Comparison of ENCODE assay signal across 27 mouse cellular contexts in genomic region chr1:64134439-64134838, GRCm38 (mm10). TPM values are rescaled to one million over a fixed set of nuclear protein-coding genes. Genes with fewer than 3 reads are reported as not detected.
DNase-seq lines count a peak whose midpoint lies in the region; ATAC-seq and TF ChIP-seq lines count a peak whose summit lies in the region.
"Had no signal": no experiment of that assay in that cellular context is flagged by ENCODE, and none has a peak within 500 bp of the region (broad histone marks: within the 10 kb centered on the region; RNA-seq: fewer than 3 reads in every experiment).

No protein-coding gene starts in this region.

- intact Hi-C loops in heart, postnatal 10 days (cut with DNase I) = no loop called here
- intact Hi-C loops in heart, postnatal 14 days (cut with DNase I) = no loop called here

- H3K4me3 ChIP-seq in heart, postnatal 0 days (ENCODE audit: low read depth, low read length) = no peak overlapping the region
- H3K4me3 ChIP-seq: embryonic facial prominence, embryonic 10.5 days; embryonic facial prominence, embryonic 12.5 days; forebrain, embryonic 13.5 days; forebrain, embryonic 15.5 days had no signal

- no peak overlapping the region for H3K9ac ChIP-seq in heart, postnatal 0 days (replicated peaks; ENCODE audit: low read depth, low read length)
- H3K9ac ChIP-seq: embryonic facial prominence, embryonic 12.5 days; forebrain, embryonic 13.5 days; forebrain, embryonic 15.5 days; forebrain, postnatal 0 days had no signal

- H3K36me3 ChIP-seq in heart, postnatal 0 days (replicated peaks; ENCODE audit: control insufficient read depth, insufficient read depth, low read length) = no peaks in the 10 kb centered on the region
- H3K36me3 ChIP-seq: embryonic facial prominence, embryonic 10.5 days; embryonic facial prominence, embryonic 12.5 days; forebrain, embryonic 15.5 days; G1E had no signal

- ATAC-seq in heart, postnatal 0 days (ENCODE audit: insufficient read depth, low read depth) = peak; percentile 55; the same call in 1 of the 2 replicates
- ATAC-seq: activated CD4-positive, CD25-positive, alpha-beta regulatory T cell, adult 4 months; CD4-positive, CD25-positive, alpha-beta regulatory T cell, adult 4 months; forebrain, embryonic 13.5 days; forebrain, embryonic 15.5 days; forebrain, postnatal 0 days; Patski had no signal

- H3K9me3 ChIP-seq in heart, postnatal 0 days (replicated peaks; ENCODE audit: control insufficient read depth, low read length) = no peaks in the 10 kb centered on the region
- H3K9me3 ChIP-seq: embryonic facial prominence, embryonic 10.5 days; embryonic facial prominence, embryonic 12.5 days; forebrain, embryonic 13.5 days; forebrain, embryonic 15.5 days; G1E had no signal

- H3K27me3 ChIP-seq in heart, postnatal 0 days (ENCODE audit: control insufficient read depth, insufficient read depth, low read length) = no peaks in the 10 kb centered on the region
- H3K27me3 ChIP-seq: CH12.LX; embryonic facial prominence, embryonic 12.5 days; forebrain, embryonic 13.5 days; forebrain, embryonic 15.5 days; Patski had no signal

- 45% methylated on average over 1 of the region's 1 CpGs for WGBS in heart, postnatal 0 days

- H3K27ac ChIP-seq in heart, postnatal 0 days (ENCODE audit: low read depth) = no peak overlapping the region
- H3K27ac ChIP-seq: embryonic facial prominence, embryonic 10.5 days; embryonic facial prominence, embryonic 12.5 days; forebrain, embryonic 13.5 days; forebrain, embryonic 15.5 days had no signal

- no peak for TF ChIP-seq CTCF in heart, postnatal 0 days (IDR thresholded peaks at IDR 0.05; ENCODE audit: low read depth)

- DNase-seq in heart, adult 18-20 months = peak; percentile 41 to 61
- no peak for DNase-seq in heart, postnatal 10 days
- no peak for DNase-seq in heart, postnatal 0 days (ENCODE audit: low spot score)
- no peak for DNase-seq in heart, postnatal 14 days
- DNase-seq in 3T3-L1 (ENCODE audit: low read depth, low spot score) = peak; percentile 57
- peak; percentile 33 for DNase-seq in Muller cell, postnatal 12 days (ENCODE audit: inconsistent ontology term)
- DNase-seq in thymus, adult 18-20 months = no peak
- DNase-seq in cerebellum, adult 8-10 months = no peak
- DNase-seq: adrenal gland, adult 8-10 months; adrenal gland, postnatal 14 days; adrenal gland, postnatal 36 days; B cell, adult 2 months; cerebellum, adult 11-12 months; cerebellum, adult 2 months; cerebellum, adult 9-11 months; cerebellum, postnatal 14 days; cerebellum, postnatal 36 days; forebrain, postnatal 0 days had no signal

- no peak for TF ChIP-seq EP300 in heart, postnatal 0 days (IDR thresholded peaks at IDR 0.05; ENCODE audit: low read depth)

- H3K4me2 ChIP-seq in heart, postnatal 0 days (ENCODE audit: low read depth, low read length) = no peak overlapping the region
- H3K4me2 ChIP-seq: embryonic facial prominence, embryonic 12.5 days; forebrain, embryonic 13.5 days; forebrain, embryonic 15.5 days had no signal

- no peaks in the 10 kb centered on the region for H3K4me1 ChIP-seq in heart, postnatal 0 days (ENCODE audit: control insufficient read depth, insufficient read depth)
- H3K4me1 ChIP-seq: embryonic facial prominence, embryonic 10.5 days; embryonic facial prominence, embryonic 12.5 days; forebrain, embryonic 13.5 days; forebrain, embryonic 15.5 days had no signal

RNA-seq across cellular contexts. Expression of gene Klf7, which starts 12.4 kb away (rescaled TPM):
- total RNA-seq in heart, adult 18-20 months (2021) = 10 to 100 TPM; 14.5 to 18.4 TPM
- total RNA-seq in heart, postnatal 10 days (2021) = 10 to 100 TPM; 21.5 to 24.0 TPM
- total RNA-seq in heart, postnatal 0 days (2014; rRNA removed; ENCODE audit: low replicate concordance) = 8.6 and 21.3 TPM in 2 replicates
- polyA plus RNA-seq in heart, postnatal 0 days (2015; fragmentation: Nextera tagmentation; extraction: Ambion mirVana) = 13.5 and 17.4 TPM in 2 replicates
- 10 to 100 TPM; 22.1 to 22.6 TPM for total RNA-seq in heart, postnatal 14 days (2021)
- polyA plus RNA-seq: G1E had no signal

Comparison
In these comparisons a context has a peak if more than half of its experiments do, and no peak if none do; other contexts are left out.
1. DNase-seq: peak in heart, adult 18-20 months (2 of 2), 3T3-L1 (single experiment) and Muller cell, postnatal 12 days (single experiment); none in heart, postnatal 10 days (0 of 2), heart, postnatal 0 days (single experiment), heart, postnatal 14 days (0 of 2), thymus, adult 18-20 months (0 of 2) and cerebellum, adult 8-10 months (single experiment).